Mouse (Mus musculus): Measurements from ENCODE around the gene Cbr1. TPM values are rescaled to one million over a fixed set of nuclear protein-coding genes. Genes with fewer than 3 reads are reported as not detected.
"Not testable (repeated sequence)": the region's sequence is repeated elsewhere in the genome, so short reads cannot be mapped to it uniquely, and the experiment has no call there.

Cbr1 gene
- total RNA-seq, 2 experiments from 2014 or later = 71.0 to 89.8 TPM

GRCm38 (mm10) chr16:93596807-93597206 lies 8.8 kb upstream of the Cbr1 start:
- DNase-seq (ENCODE audit: low spot score in 2 of 2) = no peak

- DNase-seq (ENCODE audit: low spot score in 2 of 2) = no peak
Observed at GRCm38 (mm10) chr16:93597551-93597950, 8.1 kb upstream of the Cbr1 start.

GRCm38 (mm10) chr16:93599461-93599860 lies 6.2 kb upstream of the Cbr1 start:
- no peak for DNase-seq (ENCODE audit: low spot score in 2 of 2)

- DNase-seq (ENCODE audit: low spot score in 2 of 2) = peak; percentile 91 to 92
Observed at GRCm38 (mm10) chr16:93603439-93604212, 2.0 kb upstream of the Cbr1 start, which contains the start of gene Setd4. Gene Setd4 (minus strand): TSS chr16:93604063.

GRCm38 (mm10) chr16:93604481-93604969 lies 1.1 kb upstream of the Cbr1 start:
- DNase-seq (ENCODE audit: low spot score in 2 of 2) = no peak

GRCm38 (mm10) chr16:93606146-93606545 lies 493 bp downstream of the Cbr1 start:
- DNase-seq (ENCODE audit: low spot score in 2 of 2) = no peak

- peak; percentile 89 to 92 for DNase-seq (ENCODE audit: low spot score in 2 of 2)
Observed at GRCm38 (mm10) chr16:93607669-93608101, 2.0 kb downstream of the Cbr1 start.

GRCm38 (mm10) chr16:93608731-93609130 lies 3.1 kb downstream of the Cbr1 start:
- DNase-seq (ENCODE audit: low spot score in 2 of 2) = no peak

GRCm38 (mm10) chr16:93609796-93610195 lies 4.1 kb downstream of the Cbr1 start:
- no peak for DNase-seq (ENCODE audit: low spot score in 2 of 2)

GRCm38 (mm10) chr16:93610961-93611360 lies 5.3 kb downstream of the Cbr1 start:
- DNase-seq (ENCODE audit: low spot score in 2 of 2) = no peak

- peak; percentile 75 to 78 for DNase-seq (ENCODE audit: low spot score in 2 of 2)
Observed at GRCm38 (mm10) chr16:93615118-93615870, 9.6 kb downstream of the Cbr1 start.

- DNase-seq (ENCODE audit: low spot score in 2 of 2) = not testable (repeated sequence)
Observed at GRCm38 (mm10) chr16:93623759-93624158, 18.1 kb downstream of the Cbr1 start.

- DNase-seq (ENCODE audit: low spot score in 2 of 2) = no peak
Observed at GRCm38 (mm10) chr16:93624671-93625070, 19.0 kb downstream of the Cbr1 start.

- DNase-seq (ENCODE audit: low spot score in 2 of 2) = no peak
Observed at GRCm38 (mm10) chr16:93626745-93627144, 21.1 kb downstream of the Cbr1 start.

- DNase-seq (ENCODE audit: low spot score in 2 of 2) = no peak
Observed at GRCm38 (mm10) chr16:93627761-93628400, 22.2 kb downstream of the Cbr1 start, which contains the start of gene Gm5678. Gene Gm5678 (plus strand): TSS chr16:93628097.

- DNase-seq (ENCODE audit: low spot score in 2 of 2) = no peak
Observed at GRCm38 (mm10) chr16:93644006-93644405, 38.4 kb downstream of the Cbr1 start.

- DNase-seq (ENCODE audit: low spot score in 2 of 2) = no peak
Observed at GRCm38 (mm10) chr16:93648441-93649183, 43.0 kb downstream of the Cbr1 start.

All from adrenal gland, adult 18-20 months (tissue).